Mouse (Mus musculus) liver, embryonic 18 days (tissue): ENCODE data around the gene Ccr8. TPM values are rescaled to one million over a fixed set of nuclear protein-coding genes. Genes with fewer than 3 reads are reported as not detected.

Experiments used
- polyA plus RNA-seq: library from polyadenylated mRNA; depleted of rRNA; stranded (reverse); fragments of >200 nt; gene quantifications from 2 replicates; pipeline ENCODE4 v1.2.3, GENCODE M21; 2012; rRNA removed

Ccr8 gene
- not detected in 2 replicates for polyA plus RNA-seq

GRCm38 (mm10) chr9:120091696-120092238, at the start of gene Ccr8:
Gene Ccr8 (plus strand): TSS chr9:120092114.

DNA sequence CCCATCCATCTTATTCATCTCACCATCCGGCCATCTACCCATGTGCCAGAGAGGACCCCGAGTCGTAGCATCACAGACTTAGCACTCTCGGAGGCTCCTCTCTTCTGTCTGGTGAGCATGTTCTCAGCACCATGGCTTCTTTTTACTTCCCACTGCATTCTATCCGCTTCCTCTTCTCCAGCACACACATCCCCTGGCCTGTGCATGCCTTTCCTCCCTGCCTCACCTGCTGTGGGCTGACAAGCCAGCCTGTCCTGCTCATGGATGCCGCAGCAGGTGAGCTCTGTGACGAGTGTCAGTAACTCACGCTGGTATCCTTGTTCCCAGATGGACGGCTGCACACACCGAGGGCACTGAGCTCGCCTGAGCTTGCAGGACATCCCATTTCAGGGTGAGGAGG, 22.1 kb upstream of the Ccr8 start, which contains the start of gene Cx3cr1:
Cx3cr1 (minus strand) TSS at position 101 of the 400 bp plus-strand sequence.

DNA sequence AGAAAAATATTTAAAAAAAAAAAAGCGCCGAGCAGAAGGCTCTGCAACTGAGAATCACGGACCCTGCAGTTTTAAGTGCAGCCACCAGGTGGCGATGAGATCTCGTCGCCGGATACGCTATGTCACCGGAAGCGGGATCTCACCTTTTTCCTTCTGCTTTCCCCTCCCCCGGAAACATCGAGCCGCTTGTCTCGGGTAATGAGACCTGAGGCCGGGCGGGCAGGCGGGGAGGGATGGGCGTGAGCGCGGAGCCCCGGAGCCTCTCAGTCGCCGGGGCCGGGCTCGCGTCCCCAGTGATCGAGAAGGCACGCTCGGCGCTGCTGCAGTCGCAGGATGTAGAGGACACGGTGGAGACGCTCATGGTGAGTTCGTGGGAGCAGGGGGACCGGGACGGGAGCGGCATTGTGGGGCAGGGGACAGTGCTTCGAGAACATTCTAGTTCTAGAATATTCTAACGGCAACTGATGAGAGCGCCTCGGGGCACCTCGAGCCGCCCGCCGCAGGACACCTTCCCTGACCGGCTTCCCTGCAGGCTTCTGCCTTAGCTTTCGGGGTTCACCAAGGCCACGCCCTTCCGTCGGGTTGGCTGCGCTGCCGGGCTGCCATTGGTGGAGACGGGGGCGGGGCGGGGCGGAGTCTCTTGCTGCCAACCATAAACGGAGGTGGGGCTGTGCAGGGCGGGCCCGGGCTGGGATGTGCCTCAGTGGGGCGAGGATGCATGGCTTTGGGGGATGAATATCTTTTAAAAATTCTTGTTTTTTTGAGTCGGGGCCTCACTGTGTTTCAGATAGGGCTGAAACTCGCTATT, 18.5 kb downstream of the Ccr8 start, which contains the start of gene Slc25a38:
Slc25a38 (plus strand) TSS at position 164 of the 808 bp plus-strand sequence.

DNA sequence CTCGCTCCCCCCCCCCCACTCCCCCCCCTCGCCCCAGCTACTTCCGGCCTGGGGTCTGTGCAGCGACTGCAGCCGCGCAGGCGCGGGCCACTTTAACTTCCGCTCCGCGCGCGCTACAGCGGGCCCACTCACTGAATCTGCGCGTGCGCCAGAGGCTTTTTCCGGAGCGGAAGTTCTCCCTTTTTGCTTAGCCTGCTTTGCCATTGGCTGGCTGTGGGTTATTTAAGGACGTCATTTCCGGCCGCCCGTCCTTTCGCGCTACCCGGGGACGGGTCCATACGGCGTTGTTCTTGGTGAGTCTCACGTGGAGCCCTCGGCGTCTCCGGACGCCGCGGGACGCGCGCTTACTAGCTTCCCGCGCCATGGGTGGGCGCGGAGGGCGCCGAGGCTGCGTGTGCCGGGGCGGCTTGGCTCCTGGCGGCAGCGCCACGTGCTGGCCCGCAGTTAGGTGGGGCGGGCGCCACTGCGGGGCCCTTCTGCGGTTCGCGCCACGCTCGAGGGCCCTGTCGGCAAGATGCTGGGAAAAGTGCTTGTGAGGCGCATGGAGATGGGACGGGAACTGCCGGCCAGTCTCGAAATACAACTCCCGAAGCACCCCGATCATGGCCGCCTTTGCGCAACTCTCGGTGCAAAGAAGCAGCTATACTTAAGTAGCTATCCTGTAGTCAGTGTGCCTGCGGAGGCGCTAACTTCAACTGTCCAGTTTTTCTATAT, 35.8 kb downstream of the Ccr8 start, which contains the start of gene Rpsa:
Rpsa (plus strand) TSS at position 152 of the 714 bp plus-strand sequence.

Other genes starting within 250 kb of the Ccr8 start
- 13.9 and 15.6 TPM in 2 replicates for gene Wdr48, start 197.2 kb upstream of the Ccr8 start, polyA plus RNA-seq
- 6.6 and 8.4 TPM in 2 replicates for gene Gorasp1, start 154.5 kb upstream of the Ccr8 start, polyA plus RNA-seq
- 0.24 and 0.37 TPM in 2 replicates for gene Ttc21a, start 154.5 kb upstream of the Ccr8 start, polyA plus RNA-seq
- 10.8 and 14.8 TPM in 2 replicates for gene Csrnp1, start 107.5 kb upstream of the Ccr8 start, polyA plus RNA-seq
- 0.02 TPM in 2 replicates for gene Xirp1, start 68.5 kb upstream of the Ccr8 start, polyA plus RNA-seq
- gene Cx3cr1, start 22.2 kb upstream of the Ccr8 start, polyA plus RNA-seq: 1.3 and 2.2 TPM in 2 replicates
- gene Slc25a38, start 18.3 kb downstream of the Ccr8 start, polyA plus RNA-seq: 49.3 and 56.4 TPM in 2 replicates
- 1,276 and 1,383 TPM in 2 replicates for gene Rpsa, start 35.6 kb downstream of the Ccr8 start, polyA plus RNA-seq
- gene Mobp, start 57.6 kb downstream of the Ccr8 start, polyA plus RNA-seq: not detected in 2 replicates
- 0.04 and 0.10 TPM in 2 replicates for gene Myrip, start 209.4 kb downstream of the Ccr8 start, polyA plus RNA-seq